Mouse (Mus musculus): ENCODE data around the gene Nfatc4. TPM values are rescaled to one million over a fixed set of nuclear protein-coding genes. Genes with fewer than 3 reads are reported as not detected.
A peak's percentile ranks its signal among the peaks of the same experiment; 100 is the strongest.

The Nfatc4 gene
- total RNA-seq (2014; rRNA removed; ENCODE audit: low replicate concordance) (6.5 and 8.5 TPM in 2 replicates), polyA plus RNA-seq (2015; fragmentation: Nextera tagmentation; extraction: Ambion mirVana) (3.4 and 4.0 TPM in 2 replicates)

DNA sequence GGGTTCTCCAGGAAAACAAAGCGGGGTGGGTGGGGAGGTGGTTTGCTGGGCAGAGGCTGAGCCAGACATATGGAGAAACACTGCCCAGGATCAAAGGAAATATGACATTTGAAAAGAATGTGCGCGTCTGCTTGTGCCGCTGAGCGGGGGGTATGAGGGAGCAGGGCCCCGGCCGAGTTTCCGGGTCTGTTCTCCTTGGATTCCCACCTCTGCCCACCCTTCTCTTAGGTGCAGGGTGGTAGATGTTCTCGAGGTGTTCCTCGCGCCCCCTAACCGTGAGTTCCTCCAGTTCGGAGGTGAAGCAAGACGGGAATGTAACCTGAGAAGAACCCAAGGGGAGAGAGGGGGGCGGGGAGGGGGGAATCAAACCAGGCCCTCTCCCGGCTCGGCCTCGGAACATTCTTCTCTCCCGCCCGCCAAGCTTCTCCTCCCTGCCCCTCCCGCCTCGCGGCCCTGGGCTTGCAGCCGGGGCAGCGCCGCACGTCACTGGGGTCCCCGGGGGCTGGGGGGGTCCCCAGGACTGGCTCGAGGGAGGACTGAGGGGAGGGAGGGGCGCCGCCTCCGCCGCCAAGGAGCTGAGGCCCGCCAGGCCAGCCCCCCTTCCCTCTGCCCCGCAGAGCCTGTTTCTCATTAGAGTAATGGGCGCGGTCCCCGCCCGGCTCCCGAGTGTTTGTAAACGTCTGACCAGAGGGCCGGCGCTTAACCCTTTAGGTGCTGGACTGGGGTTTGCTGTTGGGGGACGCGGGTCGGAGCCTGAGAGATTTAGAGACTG, at the start of gene Nfatc4:
Nfatc4 (plus strand) TSS at position 154 of the 772 bp plus-strand sequence.
- no peaks in the 10 kb centered on the region for H3K9me3 ChIP-seq (replicated peaks; ENCODE audit: control insufficient read depth, low read length)
- H3K4me3 ChIP-seq (ENCODE audit: low read depth, low read length), result peak within 1 kb of the TSS; percentile 70
- peak within 1 kb of the TSS; percentile 94 for H3K4me2 ChIP-seq (ENCODE audit: low read depth, low read length)
- ATAC-seq (ENCODE audit: insufficient read depth, low read depth) (peak; percentile 75), DNase-seq (ENCODE audit: low spot score) (peak; percentile 82)
- H3K27ac ChIP-seq (ENCODE audit: low read depth), result peak within 1 kb of the TSS; percentile 91
- no peaks in the 10 kb centered on the region for H3K36me3 ChIP-seq (replicated peaks; ENCODE audit: control insufficient read depth, insufficient read depth, low read length)
- H3K9ac ChIP-seq (replicated peaks; ENCODE audit: low read depth, low read length), result peak within 1 kb of the TSS; percentile 86
- peaks cover 16% of the 10 kb centered on the region for H3K27me3 ChIP-seq (ENCODE audit: control insufficient read depth, insufficient read depth, low read length)
- peaks cover 14% of the 10 kb centered on the region; the same call in 1 of the 2 replicates for H3K4me1 ChIP-seq (ENCODE audit: control insufficient read depth, insufficient read depth)
- no peak for TF ChIP-seq EP300 (IDR thresholded peaks at IDR 0.05; ENCODE audit: low read depth)
- TF ChIP-seq CTCF (IDR thresholded peaks at IDR 0.05; ENCODE audit: low read depth), result 0 out of 2 replicates have a peak, but pooled peaks have one; percentile 1
- WGBS, result under 1% methylated on average over 46 of the region's 46 CpGs

DNA sequence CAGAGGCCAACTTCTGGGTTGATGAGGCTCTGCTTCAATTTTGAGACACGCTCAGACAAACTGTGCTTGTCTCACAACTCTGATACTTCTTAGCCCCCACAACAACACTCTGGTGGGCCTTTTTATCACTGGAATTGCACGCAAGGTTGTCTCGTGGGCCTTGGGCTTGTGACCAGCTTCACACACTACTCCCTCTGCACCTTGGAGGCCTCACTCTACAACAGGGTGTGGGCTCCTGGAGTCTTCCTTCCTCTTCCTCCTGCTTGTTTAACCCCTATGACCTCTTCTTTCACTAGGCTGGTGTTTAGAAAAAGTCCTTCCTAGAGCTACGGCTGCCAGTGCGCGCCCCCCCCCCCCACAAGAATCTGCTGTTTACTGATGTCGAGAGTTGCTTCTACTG, 46.2 kb upstream of the Nfatc4 start:
- 54% methylated on average over 7 of the region's 7 CpGs for WGBS
- no peak overlapping the region for H3K27ac ChIP-seq (ENCODE audit: low read depth)
- H3K4me3 ChIP-seq (ENCODE audit: low read depth, low read length), result no peak overlapping the region

DNA sequence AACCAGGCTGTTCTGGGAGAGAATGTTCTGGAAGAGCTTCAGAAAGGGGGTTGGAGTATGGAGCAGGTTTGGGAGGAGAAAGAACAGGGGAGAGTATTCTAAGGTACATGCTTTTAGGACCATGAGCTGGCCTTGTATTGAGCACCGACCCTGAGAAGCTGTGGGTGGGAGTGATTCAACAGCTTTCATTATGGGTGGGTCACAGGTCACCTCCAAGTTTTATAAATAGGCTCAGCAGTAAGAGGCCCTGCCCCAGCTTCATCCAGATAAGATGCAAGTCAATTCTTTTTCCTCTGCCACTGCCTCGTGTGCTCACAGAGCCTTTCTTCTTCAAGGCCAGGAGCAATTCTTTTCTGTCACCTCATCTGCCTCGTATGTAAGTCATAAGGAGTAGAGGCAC, 45.8 kb upstream of the Nfatc4 start:
- no peaks in the 10 kb centered on the region for H3K9me3 ChIP-seq (replicated peaks; ENCODE audit: control insufficient read depth, low read length)
- H3K27ac ChIP-seq (ENCODE audit: low read depth), result no peak overlapping the region
- no peak for DNase-seq (ENCODE audit: low spot score)
- H3K9ac ChIP-seq (replicated peaks; ENCODE audit: low read depth, low read length), result no peak overlapping the region
- ATAC-seq (ENCODE audit: insufficient read depth, low read depth), result no peak
- no peak for TF ChIP-seq CTCF (IDR thresholded peaks at IDR 0.05; ENCODE audit: low read depth)
- no peak for TF ChIP-seq EP300 (IDR thresholded peaks at IDR 0.05; ENCODE audit: low read depth)
- H3K36me3 ChIP-seq (replicated peaks; ENCODE audit: control insufficient read depth, insufficient read depth, low read length), result peaks cover 19% of the 10 kb centered on the region; the same call in 1 of the 2 replicates
- H3K4me3 ChIP-seq (ENCODE audit: low read depth, low read length), result no peak overlapping the region
- no peak overlapping the region for H3K4me2 ChIP-seq (ENCODE audit: low read depth, low read length)
- H3K4me1 ChIP-seq (ENCODE audit: control insufficient read depth, insufficient read depth), result no peaks in the 10 kb centered on the region; the same call in 1 of the 2 replicates
- 0 out of 2 replicates have a peak, but pooled peaks cover 8% of the 10 kb centered on the region for H3K27me3 ChIP-seq (ENCODE audit: control insufficient read depth, insufficient read depth, low read length)
- 26% methylated on average over 3 of the region's 3 CpGs for WGBS

More for the DNA sequence above, 46.2 kb upstream of the Nfatc4 start:
- ATAC-seq (ENCODE audit: insufficient read depth, low read depth), result no peak
- Histone ChIP-seq H3K9ac (replicated peaks; ENCODE audit: low read depth, low read length) (no peak overlapping the region), H3K4me1 (ENCODE audit: control insufficient read depth, insufficient read depth) (no peaks in the 10 kb centered on the region), H3K36me3 (replicated peaks; ENCODE audit: control insufficient read depth, insufficient read depth, low read length) (peaks cover 19% of the 10 kb centered on the region; the same call in 1 of the 2 replicates), H3K9me3 (replicated peaks; ENCODE audit: control insufficient read depth, low read length) (no peaks in the 10 kb centered on the region), H3K4me2 (ENCODE audit: low read depth, low read length) (no peak overlapping the region), H3K27me3 (ENCODE audit: control insufficient read depth, insufficient read depth, low read length) (0 out of 2 replicates have a peak, but pooled peaks cover 4% of the 10 kb centered on the region)
- DNase-seq (ENCODE audit: low spot score), result no peak
- TF ChIP-seq EP300 (IDR thresholded peaks at IDR 0.05; ENCODE audit: low read depth) (no peak), CTCF (IDR thresholded peaks at IDR 0.05; ENCODE audit: low read depth) (no peak)

DNA sequence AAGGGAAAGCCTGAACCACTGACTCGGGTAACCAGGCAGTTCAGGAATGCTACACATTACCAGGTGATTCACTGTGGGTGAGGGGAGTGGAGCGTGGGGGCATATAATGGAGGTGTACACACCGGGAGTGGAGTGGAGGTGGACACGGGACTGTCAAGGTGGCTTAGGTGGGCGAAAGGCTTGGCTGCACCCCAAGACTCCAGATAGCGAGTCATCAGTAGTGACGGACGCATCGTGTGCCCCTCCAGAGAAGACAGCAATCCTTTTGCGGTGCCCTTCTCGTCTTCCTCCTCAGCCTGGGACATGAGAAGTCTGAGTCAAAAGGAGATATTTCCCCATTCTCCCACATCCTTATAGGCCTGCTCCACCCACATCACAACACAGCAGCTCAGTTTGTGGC, 45.1 kb upstream of the Nfatc4 start:
- H3K9me3 ChIP-seq (replicated peaks; ENCODE audit: control insufficient read depth, low read length), result no peaks in the 10 kb centered on the region
- H3K4me2 ChIP-seq (ENCODE audit: low read depth, low read length), result no peak overlapping the region
- no peak for ATAC-seq (ENCODE audit: insufficient read depth, low read depth)
- no peak for TF ChIP-seq EP300 (IDR thresholded peaks at IDR 0.05; ENCODE audit: low read depth)
- TF ChIP-seq CTCF (IDR thresholded peaks at IDR 0.05; ENCODE audit: low read depth), result no peak
- H3K36me3 ChIP-seq (replicated peaks; ENCODE audit: control insufficient read depth, insufficient read depth, low read length), result peaks cover 19% of the 10 kb centered on the region; the same call in 1 of the 2 replicates
- no peak overlapping the region for H3K27ac ChIP-seq (ENCODE audit: low read depth)
- no peaks in the 10 kb centered on the region; the same call in 1 of the 2 replicates for H3K4me1 ChIP-seq (ENCODE audit: control insufficient read depth, insufficient read depth)
- 82% methylated on average over 11 of the region's 11 CpGs for whole genome bisulfite sequencing
- H3K9ac ChIP-seq (replicated peaks; ENCODE audit: low read depth, low read length), result no peak overlapping the region
- H3K27me3 ChIP-seq (ENCODE audit: control insufficient read depth, insufficient read depth, low read length), result peaks cover 14% of the 10 kb centered on the region
- DNase-seq (ENCODE audit: low spot score), result no peak
- H3K4me3 ChIP-seq (ENCODE audit: low read depth, low read length), result no peak overlapping the region

DNA sequence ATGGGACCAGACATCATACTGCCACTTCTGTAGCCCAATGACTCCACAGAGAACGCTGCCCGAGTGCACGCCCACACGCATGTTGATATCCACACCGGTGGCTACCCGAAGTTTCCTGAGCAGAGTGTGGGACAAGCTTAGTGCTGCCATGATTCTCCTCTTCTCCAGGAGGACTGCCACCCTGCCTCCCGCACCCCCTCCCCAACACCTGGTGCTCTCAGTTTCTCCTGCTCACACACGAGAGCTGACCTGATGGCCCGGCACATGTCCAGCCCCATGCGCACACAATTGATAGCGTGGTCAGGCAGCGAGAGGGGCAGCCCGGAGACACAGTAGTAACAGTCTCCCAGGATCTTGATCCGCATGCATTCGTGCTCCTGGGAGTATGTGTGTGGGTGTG, 44.3 kb upstream of the Nfatc4 start:
- no peaks in the 10 kb centered on the region for H3K9me3 ChIP-seq (replicated peaks; ENCODE audit: control insufficient read depth, low read length)
- DNase-seq (ENCODE audit: low spot score) (no peak), ATAC-seq (ENCODE audit: insufficient read depth, low read depth) (no peak)
- no peak overlapping the region for H3K9ac ChIP-seq (replicated peaks; ENCODE audit: low read depth, low read length)
- no peaks in the 10 kb centered on the region; the same call in 1 of the 2 replicates for H3K4me1 ChIP-seq (ENCODE audit: control insufficient read depth, insufficient read depth)
- TF ChIP-seq EP300 (IDR thresholded peaks at IDR 0.05; ENCODE audit: low read depth) (no peak), CTCF (IDR thresholded peaks at IDR 0.05; ENCODE audit: low read depth) (no peak)
- H3K4me3 ChIP-seq (ENCODE audit: low read depth, low read length), result no peak overlapping the region
- 84% methylated on average over 15 of the region's 15 CpGs for WGBS
- no peak overlapping the region for H3K4me2 ChIP-seq (ENCODE audit: low read depth, low read length)
- peaks cover 16% of the 10 kb centered on the region for H3K27me3 ChIP-seq (ENCODE audit: control insufficient read depth, insufficient read depth, low read length)
- peaks cover 15% of the 10 kb centered on the region; the same call in 1 of the 2 replicates for H3K36me3 ChIP-seq (replicated peaks; ENCODE audit: control insufficient read depth, insufficient read depth, low read length)
- H3K27ac ChIP-seq (ENCODE audit: low read depth), result no peak overlapping the region

Data from heart, postnatal 0 days (tissue).